Mouse (Mus musculus): Measurements from ENCODE around the gene Cdk17.

Gene Cdk17

GRCm38 (mm10) chr10:93231893-93232292, 71.2 kb downstream of the Cdk17 start:
- no peak for DNase-seq

DNA sequence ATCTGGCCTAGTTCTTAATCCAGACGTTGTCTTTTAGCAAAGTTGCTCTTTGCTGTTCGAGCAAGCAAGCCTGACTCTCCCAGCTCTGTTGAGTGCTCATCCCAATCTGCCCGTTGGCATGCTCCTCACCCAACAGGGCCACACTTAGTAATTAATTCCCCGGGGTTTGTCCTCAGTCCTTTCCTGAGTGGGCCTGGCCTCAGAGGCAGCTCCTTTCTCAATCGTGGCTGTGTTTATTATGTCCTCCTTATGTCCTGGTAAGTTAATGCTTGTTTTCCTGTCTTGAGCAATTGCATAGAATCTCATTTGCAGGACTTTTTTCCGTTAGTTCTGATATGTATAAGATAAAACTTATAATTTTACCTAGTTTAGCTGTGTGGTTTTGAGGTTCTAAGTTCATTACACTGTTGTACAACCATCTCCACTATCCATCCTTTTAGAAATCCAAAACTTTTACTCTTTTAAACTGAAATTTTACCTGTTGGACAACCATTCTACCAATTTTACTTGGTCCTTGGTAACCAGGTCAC, 73.1 kb downstream of the Cdk17 start:
- DNase-seq: no peak

DNA sequence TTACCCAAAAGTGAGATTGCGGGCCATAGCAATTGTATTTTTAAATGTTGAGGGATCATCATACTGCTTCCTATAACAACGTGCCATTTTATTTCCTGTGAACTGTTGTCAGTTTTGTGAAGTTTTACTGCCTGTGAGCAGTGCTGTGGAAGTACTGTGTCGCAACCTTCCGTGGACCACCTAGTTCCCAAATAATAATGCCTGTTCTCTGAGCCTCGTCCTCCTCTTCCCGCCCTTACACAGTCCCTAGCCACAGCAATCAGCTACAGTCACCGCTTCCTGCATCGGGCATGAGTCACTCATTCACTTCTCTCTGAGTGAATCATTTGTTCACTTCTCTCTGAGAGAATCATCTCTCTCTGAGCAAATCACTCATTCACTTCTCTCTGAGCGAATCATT, 74.0 kb downstream of the Cdk17 start:
- DNase-seq: no peak

DNA sequence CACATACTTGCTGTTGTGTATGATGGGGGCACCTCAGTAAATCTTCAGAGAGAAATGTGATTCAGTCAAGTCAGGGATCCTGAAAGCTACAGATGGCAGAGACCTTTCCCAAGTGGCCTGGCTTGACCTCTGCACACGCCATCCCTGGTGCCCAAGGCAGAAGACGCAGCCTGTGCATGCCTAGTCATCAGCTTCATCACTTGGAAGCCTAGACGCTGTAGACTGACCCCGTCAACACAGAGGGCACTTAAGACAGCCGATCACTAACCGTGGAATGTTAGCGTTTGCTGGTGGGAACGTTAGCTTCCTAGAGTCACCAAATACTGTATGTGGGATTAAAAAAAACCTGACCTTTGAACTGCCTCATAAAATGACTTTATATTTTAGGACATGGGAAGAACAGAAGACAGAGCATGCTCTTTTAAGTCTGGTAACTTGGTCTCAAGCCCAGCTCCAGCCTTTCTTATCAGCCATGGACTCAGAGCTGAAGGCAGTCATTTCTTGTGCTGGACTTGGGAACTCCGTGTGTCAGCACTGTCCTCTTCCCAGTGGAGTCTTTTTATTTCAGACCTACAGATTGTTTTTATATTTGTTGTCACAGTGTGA, 78.6 kb downstream of the Cdk17 start:
- DNase-seq: no peak

DNA sequence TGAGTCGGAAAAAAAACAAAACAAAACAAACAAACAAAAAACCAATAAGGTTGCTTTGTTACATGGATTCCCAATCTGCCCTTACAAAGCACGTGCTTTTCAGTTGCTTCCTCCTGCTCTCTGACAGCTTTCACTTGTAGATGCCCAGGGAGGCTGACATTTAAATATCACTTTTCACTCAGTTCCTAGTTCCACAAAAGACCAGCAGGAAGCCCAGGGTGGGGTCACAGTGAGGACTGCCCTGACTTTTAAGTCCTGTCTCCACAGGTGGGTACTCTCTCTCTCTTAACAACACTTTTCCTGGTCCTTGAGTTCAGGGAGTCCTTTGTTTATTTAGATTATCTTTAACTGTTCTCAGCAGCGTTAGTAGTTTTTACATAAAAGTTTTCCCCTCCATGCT, 81.5 kb downstream of the Cdk17 start:
- DNase-seq: no peak

- no peak for DNase-seq
These were observed 82.2 kb downstream of the Cdk17 start for GRCm38 (mm10) chr10:93242861-93243260.

- no peak for DNase-seq
These were observed 83.6 kb downstream of the Cdk17 start for GRCm38 (mm10) chr10:93244209-93244705.

DNA sequence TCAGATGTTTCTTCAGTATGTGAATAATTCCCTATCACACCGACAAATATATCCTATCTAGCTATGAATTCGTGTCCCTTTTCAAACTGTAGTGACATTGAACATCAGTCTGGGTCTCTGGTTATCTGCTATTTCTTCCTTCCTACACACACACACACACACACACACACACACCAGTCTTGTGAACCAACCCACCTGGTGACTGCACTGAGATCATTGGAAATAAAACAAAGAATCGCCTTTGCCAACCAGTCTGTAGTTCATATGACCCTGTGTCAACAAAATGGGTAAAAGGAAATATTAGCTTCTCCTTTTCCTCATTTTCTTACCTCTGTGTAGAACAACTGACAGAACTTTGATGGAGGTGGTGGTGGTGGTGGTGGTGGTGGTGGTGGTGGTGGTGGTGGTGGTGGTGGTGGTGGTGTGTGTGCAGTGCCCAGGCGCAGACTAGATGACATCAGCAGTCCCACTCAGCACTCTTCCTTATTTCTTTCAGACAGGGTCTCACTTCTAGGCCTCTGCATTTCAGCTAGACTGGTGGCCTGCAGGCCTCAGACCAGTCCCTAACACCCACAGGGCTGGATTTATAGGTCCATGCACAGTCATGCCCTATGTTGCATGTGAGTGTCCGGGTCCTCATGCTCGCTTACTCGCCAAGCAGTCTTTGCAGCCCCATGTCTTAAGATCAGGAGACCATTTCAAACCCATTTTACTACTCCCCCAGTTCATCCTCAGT, 85.7 kb downstream of the Cdk17 start:
- no peak for DNase-seq

GRCm38 (mm10) chr10:93247422-93247821, 86.7 kb downstream of the Cdk17 start:
- DNase-seq: no peak

DNA sequence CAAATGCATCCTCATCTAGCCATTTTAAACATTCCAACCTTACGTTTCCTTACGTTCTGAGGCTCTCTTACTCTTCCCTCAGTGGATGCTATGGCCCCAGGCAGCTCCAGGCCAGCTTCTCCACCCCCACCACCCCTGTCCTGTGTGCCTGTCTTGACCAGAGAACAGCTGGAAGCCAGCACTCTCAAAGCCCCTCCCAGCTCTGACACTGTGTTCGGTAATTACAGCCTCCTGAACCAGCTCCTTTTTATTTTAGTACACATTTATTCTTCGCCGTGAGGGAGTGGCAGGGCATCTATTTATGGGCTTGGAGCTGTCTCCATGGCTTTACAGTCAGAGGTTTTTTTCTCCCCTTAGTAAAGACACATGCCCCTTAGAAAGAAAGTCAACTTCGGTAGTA, 87.2 kb downstream of the Cdk17 start:
- no peak for DNase-seq

DNA sequence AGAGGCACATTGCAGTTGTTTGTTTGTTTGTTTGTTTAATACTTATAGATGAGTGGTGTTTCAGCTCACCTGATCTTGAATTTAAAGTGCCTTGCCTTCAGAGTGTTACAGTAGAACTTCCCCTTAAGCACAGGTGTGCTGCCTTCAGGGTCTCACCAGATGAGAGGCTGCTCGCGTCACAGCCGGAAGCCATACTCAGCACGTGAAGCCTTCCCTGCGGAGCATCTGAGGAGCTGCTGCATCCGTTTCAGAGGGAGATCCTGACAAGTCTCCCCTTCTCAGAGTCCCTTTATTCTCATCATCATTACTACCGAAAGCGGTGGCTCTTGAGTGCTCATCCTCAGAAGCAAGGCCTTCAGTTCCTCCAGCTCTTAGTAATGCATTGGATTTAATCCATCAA, 87.7 kb downstream of the Cdk17 start:
- DNase-seq: no peak

DNA sequence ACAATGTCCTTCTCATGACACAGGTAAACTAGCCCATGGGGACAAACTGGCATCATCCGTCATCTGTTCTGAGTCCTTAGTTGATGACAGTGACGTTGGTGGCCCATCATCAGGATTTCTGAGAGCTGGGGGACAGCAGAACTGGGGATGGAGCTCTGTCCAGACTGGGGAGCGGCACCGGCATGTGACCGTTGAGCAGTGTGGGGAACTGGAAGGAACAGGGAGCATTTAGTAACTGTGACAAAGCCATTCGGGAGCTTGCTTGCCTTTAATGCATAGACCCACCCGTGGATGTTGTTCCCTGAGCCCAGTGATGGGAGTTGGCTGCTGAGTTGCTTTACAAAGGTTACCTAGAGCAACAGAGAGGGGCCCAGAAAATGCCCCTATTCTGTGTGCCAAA, 89.2 kb downstream of the Cdk17 start:
- DNase-seq: no peak

GRCm38 (mm10) chr10:93250436-93251317, 90.0 kb downstream of the Cdk17 start:
- DNase-seq: no peak

- DNase-seq: no peak
These were observed 90.8 kb downstream of the Cdk17 start for GRCm38 (mm10) chr10:93251426-93251825.

DNA sequence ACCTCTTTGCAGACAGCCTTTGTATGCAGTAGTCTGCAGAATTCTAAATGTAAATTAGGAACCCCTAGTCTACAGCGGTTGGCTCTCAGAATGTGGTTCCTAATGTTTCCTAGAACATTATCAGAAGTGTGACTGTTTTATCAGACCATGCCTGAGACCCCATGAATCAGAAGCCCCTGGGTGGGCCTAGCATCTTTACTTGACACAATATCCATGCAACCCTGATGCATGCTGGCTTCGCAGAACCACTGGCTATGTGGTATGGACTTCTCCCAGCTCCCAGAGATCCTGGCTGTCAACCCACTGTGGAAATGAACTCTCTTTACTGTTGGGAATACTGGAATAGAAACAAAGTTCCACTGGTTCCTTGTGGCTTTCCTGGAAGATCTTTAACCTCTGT, 92.0 kb downstream of the Cdk17 start:
- no peak for DNase-seq

GRCm38 (mm10) chr10:93253156-93253555, 92.5 kb downstream of the Cdk17 start:
- no peak for DNase-seq

DNA sequence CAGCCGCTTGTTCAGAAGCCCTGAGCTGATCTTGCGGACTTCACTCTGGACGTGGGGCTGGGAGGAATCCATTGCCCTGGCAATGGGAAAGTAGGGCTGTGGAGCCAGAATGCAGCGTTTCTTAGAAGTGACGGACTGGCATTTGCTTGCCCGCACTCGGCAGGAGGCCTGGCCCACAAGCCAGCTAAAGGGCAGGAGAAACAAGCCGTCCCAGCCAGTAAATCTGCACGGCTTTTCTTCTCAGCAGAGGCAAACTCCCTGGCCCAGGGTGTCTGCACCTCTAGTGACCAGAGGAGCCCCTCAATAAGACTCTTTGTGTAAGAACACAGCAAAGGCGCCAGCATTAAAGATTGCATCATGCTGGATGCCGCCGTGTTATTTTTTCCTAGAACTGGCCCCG, 94.6 kb downstream of the Cdk17 start:
- DNase-seq: no peak

DNA sequence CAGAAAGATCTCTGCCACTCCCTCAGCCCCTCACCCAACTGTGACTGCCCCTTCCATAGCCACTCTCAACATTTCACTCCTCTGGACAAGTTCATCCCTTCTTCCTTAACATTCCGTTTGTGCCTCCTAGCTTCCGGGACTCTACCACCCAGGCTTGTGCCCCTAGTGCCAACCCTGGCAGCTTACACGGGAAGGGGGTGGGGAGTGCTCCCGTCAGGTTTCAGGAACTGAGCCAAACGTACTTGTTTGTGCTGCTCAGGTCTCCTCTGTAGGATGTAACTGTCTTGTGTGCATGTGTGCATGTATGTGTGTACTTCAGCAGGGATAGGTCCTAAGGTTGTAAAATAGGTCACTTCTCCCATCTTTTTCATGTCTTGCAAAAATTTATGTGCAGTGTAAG, 99.2 kb downstream of the Cdk17 start:
- DNase-seq: no peak

DNA sequence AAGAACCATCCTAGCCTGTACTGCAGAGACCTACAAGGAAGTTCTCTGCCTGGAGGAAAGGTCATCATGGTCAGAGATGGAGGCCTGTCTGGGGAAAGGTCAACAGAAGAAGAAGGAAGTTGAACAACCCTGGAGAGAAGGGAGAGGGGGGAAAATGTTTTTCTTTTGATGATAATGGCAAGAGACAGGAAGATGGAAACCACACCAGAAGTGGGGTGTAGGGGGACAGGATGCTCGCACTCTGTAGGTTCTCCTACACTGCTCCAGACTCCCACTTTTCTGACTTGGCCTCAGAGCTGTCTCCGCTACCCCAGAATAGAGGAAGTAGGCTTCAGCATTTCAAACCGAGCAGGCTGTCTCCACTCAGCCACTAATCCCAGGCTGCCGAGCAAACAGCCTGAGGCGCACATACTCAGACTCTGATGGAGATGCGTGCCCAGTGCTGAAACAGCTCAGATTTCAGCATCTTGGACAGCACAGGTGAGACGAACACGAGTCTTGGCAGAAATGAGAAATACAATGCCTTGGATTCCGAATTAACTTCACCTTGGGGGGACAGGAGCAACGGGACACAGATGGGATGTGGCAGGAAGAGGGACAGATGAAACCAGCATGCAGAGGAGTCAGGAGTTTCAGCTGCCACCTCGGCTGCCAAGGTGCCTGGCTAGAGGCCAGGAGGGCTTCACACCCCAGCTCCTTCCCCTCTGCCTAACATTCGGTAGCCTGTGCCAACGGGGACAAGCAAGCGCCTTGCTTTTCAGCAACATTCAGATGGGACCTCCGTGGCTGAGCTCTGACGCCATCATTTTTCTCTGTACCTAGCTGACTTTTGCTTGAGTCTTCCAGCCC, 100.7 kb downstream of the Cdk17 start:
- DNase-seq: peak; percentile 56

DNA sequence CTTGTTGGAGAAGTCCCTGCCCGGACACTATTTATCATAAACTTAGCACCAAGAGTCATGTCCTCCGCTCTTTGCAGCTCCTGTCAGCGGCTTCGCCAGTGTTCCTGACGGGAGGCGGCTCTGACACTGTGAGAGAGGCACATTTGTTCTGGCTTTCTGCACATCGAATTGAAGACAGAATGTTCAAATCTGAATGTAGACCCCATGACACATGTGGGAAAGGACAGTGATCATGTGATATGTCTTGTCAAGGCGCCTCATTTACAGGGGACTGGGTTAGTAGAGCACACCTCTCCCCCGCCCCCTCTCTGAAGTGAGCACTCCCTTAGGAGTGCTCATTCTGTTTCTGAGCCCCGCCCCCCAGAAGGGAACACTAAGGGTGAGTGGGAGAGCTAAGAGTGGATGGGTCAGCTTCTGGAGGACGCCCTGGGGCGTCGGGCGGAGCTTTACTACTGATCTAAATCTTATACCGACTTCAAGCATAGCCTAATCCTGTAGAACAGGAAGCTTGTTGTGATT, 101.4 kb downstream of the Cdk17 start:
- peak; percentile 44 for DNase-seq

DNA sequence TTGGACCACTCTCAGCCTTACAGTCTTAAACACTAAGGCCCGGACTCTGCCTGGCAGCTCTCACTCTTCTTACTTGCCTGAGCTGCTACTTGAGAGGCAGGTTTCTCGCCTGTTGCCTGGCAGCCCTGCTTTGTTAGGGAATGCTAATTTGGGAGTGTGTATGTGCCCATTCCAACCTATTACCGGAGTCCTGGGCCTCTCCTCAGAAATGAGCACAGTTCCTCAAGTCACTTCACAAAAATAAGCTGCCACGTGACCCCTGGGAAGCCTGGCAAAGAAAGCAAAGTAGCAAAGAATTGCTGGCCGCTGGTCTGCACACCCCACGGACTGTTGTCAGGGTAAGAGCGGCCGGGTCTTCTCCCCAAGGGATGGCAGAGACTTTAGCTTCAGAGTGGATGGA, 102.8 kb downstream of the Cdk17 start:
- no peak for DNase-seq

DNA sequence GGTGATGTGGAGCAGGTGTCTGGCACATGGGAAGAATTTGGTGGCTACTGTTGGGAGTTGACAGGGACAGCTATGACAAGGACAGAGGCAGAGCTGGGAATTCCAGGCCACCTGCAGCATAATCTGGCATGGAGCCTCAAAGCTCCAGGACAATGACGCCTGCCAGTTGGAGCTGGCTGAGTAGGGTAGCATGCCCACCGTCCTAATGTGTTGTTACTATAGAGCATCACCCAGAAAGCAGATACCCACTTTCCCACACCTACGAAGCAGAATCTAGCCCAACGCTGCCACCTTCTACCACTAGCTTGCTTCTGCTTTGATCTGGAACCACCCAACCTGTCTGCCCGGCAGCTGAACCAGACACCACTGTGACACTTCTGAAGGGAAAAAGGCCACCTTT, 103.3 kb downstream of the Cdk17 start:
- no peak for DNase-seq
